Mouse (Mus musculus) kidney, postnatal 4 days (tissue): ENCODE data around the gene Heatr5a.

ENCODE experiments used
- DNase-seq, 2 experiments: peaks; one replicate each; pipeline ENCODE4 v3.0.0; 2021; ENCODE audit warnings: mixed read lengths in 2 of 2

Heatr5a gene

GRCm38 (mm10) chr12:51971070-51971664, at the start of gene Heatr5a:
Gene Heatr5a, minus strand, starts transcription at chr12:51971321.
- DNase-seq, result peak; percentile 92 to 95

GRCm38 (mm10) chr12:52014494-52015029, 43.4 kb upstream of the Heatr5a start:
- DNase-seq, result no peak

- DNase-seq, result peak in 1 of 2 experiments; percentile 13
Observed at GRCm38 (mm10) chr12:52014044-52014443, 42.9 kb upstream of the Heatr5a start.

GRCm38 (mm10) chr12:52013274-52013673, 42.2 kb upstream of the Heatr5a start:
- DNase-seq, result no peak

GRCm38 (mm10) chr12:52012159-52012558, 41.0 kb upstream of the Heatr5a start:
- DNase-seq, result no peak

- no peak for DNase-seq
Observed at GRCm38 (mm10) chr12:52010630-52010961, 39.5 kb upstream of the Heatr5a start.

GRCm38 (mm10) chr12:52009928-52010629, 39.0 kb upstream of the Heatr5a start:
- DNase-seq, result no peak

GRCm38 (mm10) chr12:52006633-52006994, 35.5 kb upstream of the Heatr5a start:
- no peak for DNase-seq

- peak; percentile 96 to 97 for DNase-seq
Observed at GRCm38 (mm10) chr12:52005877-52006632, 34.9 kb upstream of the Heatr5a start, which contains the start of gene Dtd2. Gene Dtd2, minus strand, starts transcription at chr12:52006501.

- no peak for DNase-seq
Observed at GRCm38 (mm10) chr12:52002746-52003145, 31.6 kb upstream of the Heatr5a start.

GRCm38 (mm10) chr12:52001544-52001943, 30.4 kb upstream of the Heatr5a start:
- peak; percentile 35 to 53 for DNase-seq

GRCm38 (mm10) chr12:51998366-51998932, 27.3 kb upstream of the Heatr5a start:
- no peak for DNase-seq

GRCm38 (mm10) chr12:51995738-51996536, 24.8 kb upstream of the Heatr5a start:
- no peak for DNase-seq

GRCm38 (mm10) chr12:51990629-51991028, 19.5 kb upstream of the Heatr5a start:
- DNase-seq, result no peak

GRCm38 (mm10) chr12:51988536-51988935, 17.4 kb upstream of the Heatr5a start:
- no peak for DNase-seq

GRCm38 (mm10) chr12:51985826-51986225, 14.7 kb upstream of the Heatr5a start:
- DNase-seq, result no peak

GRCm38 (mm10) chr12:51985163-51985748, 14.1 kb upstream of the Heatr5a start:
- DNase-seq, result no peak

- no peak for DNase-seq
Observed at GRCm38 (mm10) chr12:51983625-51984024, 12.5 kb upstream of the Heatr5a start.

- no peak for DNase-seq
Observed at GRCm38 (mm10) chr12:51976531-51976930, 5.4 kb upstream of the Heatr5a start.

- no peak for DNase-seq
Observed at GRCm38 (mm10) chr12:51974381-51974780, 3.3 kb upstream of the Heatr5a start.

- DNase-seq, result peak; percentile 14 to 25
Observed at GRCm38 (mm10) chr12:51972269-51973065, 1.3 kb upstream of the Heatr5a start.
